In the genomic region with DNA sequence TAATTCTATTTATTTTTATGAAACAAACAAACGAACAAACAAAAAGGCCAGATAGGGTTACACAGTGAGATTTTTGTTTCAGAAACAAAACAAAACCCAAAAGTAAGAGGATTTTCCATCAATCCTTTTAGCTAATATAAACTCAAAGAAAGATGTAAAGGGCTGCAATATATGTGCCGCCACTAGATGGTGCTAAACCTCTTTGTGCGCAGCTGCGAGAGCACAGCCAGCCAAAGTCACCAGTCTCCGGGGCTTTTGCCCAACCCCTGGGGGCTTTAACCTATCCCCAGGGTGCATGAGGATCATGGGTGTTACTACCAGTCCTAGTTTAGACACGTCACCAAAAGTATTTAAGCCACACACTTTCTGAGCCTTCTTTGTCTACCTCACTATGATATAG, we compare ENCODE assay signal across 10 mouse cellular contexts. TPM values are rescaled to one million over a fixed set of nuclear protein-coding genes. Genes with fewer than 3 reads are reported as not detected.
DNase-seq lines count a peak whose midpoint lies in the region.
"Had no signal": no experiment of that assay in that cellular context is flagged by ENCODE, and none has a peak within 500 bp of the region (broad histone marks: within the 10 kb centered on the region; RNA-seq: fewer than 3 reads in every experiment).

No protein-coding gene starts in this region.

- peak; percentile 19 for DNase-seq in MEL-GATA-1-ER (ENCODE audit: extremely low read depth, low read depth)
- DNase-seq in cerebellum, adult 11-12 months, result peak; percentile 7
- DNase-seq in frontal cortex, adult 2 months (ENCODE audit: extremely low spot score in 1 of 2, low spot score in 1 of 2), result peak; percentile 5 to 79
- DNase-seq in hindlimb bud, embryonic 11.5 days (ENCODE audit: extremely low spot score, low read depth, low spot score), result peak; percentile 10
- peak; percentile 25 to 35 for DNase-seq in layer of hippocampus, postnatal 36 days
- peak; percentile 82 for DNase-seq in lung, postnatal 36 days
- DNase-seq in right cerebral cortex, postnatal 14 days, result peak; percentile 56
- DNase-seq in urinary bladder, postnatal 36 days (ENCODE audit: low spot score in 2 of 2), result peak; percentile 22 to 26

RNA-seq across cellular contexts. Expression of a gene that starts 21.9 kb away (rescaled TPM):
- polyA plus RNA-seq in frontal cortex, adult 2 months (2012; rRNA removed), result 0.08 and 0.22 TPM in 2 replicates
- not detected for total RNA-seq in layer of hippocampus, postnatal 36 days (2021)
- total RNA-seq: megakaryocyte-erythroid progenitor cell, adult 5-6 weeks had no signal
- polyA plus RNA-seq: stomach, embryonic 14.5 days had no signal

RNA-seq across cellular contexts. Expression of a gene that starts 34.0 kb away (rescaled TPM):
- 6.2 and 7.1 TPM in 2 replicates for polyA plus RNA-seq in frontal cortex, adult 2 months (2012; rRNA removed)
- 1 to 10 TPM; 2.4 to 2.5 TPM for total RNA-seq in layer of hippocampus, postnatal 36 days (2021)

RNA-seq across cellular contexts. Expression of a gene that starts 34.3 kb away (rescaled TPM):
- polyA plus RNA-seq in frontal cortex, adult 2 months (2012; rRNA removed), result 536 and 611 TPM in 2 replicates
- 100 to 1,000 TPM; 561 to 565 TPM for total RNA-seq in layer of hippocampus, postnatal 36 days (2021)

RNA-seq across cellular contexts. Expression of a gene that starts 40.2 kb away (rescaled TPM):
- polyA plus RNA-seq in frontal cortex, adult 2 months (2012; rRNA removed), result 34.8 and 35.4 TPM in 2 replicates
- total RNA-seq in layer of hippocampus, postnatal 36 days (2021), result 10 to 100 TPM; 16.5 to 20.0 TPM

Comparison
In these comparisons a context has a peak if more than half of its experiments do, and no peak if none do; other contexts are left out.
1. Peak in every context shown above with its lines: DNase-seq.
2. DNase-seq: peak in every context shown above with its lines; median percentile 82 in lung, postnatal 36 days; 56 in right cerebral cortex, postnatal 14 days; 42 in frontal cortex, adult 2 months; 30 in layer of hippocampus, postnatal 36 days; 24 in urinary bladder, postnatal 36 days; 19 in MEL-GATA-1-ER; 10 in hindlimb bud, embryonic 11.5 days; 7 in cerebellum, adult 11-12 months.